Mouse (Mus musculus): ENCODE results near the gene Sirpb1b. TPM values are rescaled to one million over a fixed set of nuclear protein-coding genes. Genes with fewer than 3 reads are reported as not detected.
"Not testable (repeated sequence)": the region's sequence is repeated elsewhere in the genome, so short reads cannot be mapped to it uniquely, and the experiment has no call there.

The Sirpb1b gene
- 0.18 and 0.19 TPM in 2 replicates for polyA plus RNA-seq (2015; fragmentation: Nextera tagmentation; extraction: Ambion mirVana)

DNA sequence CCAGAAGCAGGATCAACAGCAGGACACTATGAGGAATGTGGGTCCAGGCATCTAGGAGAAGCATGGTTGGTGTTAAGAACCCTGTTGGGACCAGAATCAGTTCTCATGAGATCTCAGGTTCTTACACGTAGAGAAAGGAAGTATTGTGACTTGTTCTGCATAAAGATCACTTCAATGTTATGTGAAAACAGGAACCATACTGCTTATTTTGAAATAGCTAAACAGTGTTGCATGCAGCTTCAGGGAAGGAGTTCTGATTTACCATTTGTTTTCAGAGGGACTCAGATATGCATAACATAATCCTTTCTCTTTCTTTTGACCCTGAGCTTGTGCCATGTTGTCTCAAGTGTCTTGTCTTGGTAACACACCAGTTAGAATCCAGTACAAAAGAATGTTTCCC is at the start of gene Sirpb1b:
Gene Sirpb1b, minus strand, starts transcription at position 179 of the 400 bp plus-strand sequence.
- not testable (repeated sequence) for ATAC-seq (ENCODE audit: low FRiP score, low TSS enrichment); H3K4me3 ChIP-seq (ENCODE audit: low read depth, low read length); H3K4me2 ChIP-seq (replicated peaks; ENCODE audit: low read depth); H3K36me3 ChIP-seq (ENCODE audit: control insufficient read depth, insufficient read depth, low read length); H3K9me3 ChIP-seq (ENCODE audit: control insufficient read depth, low read length); H3K9ac ChIP-seq (ENCODE audit: low read length); DNase-seq (ENCODE audit: low spot score); H3K4me1 ChIP-seq (replicated peaks; ENCODE audit: control insufficient read depth, insufficient read depth); H3K27me3 ChIP-seq (ENCODE audit: control insufficient read depth, insufficient read depth, low read length); H3K27ac ChIP-seq (replicated peaks)
- whole genome bisulfite sequencing, result no CpG with 5 or more reads among the region's 1 CpGs

GRCm38 (mm10) chr3:15590377-15591117 is 15.7 kb upstream of the Sirpb1b start:
- WGBS, result 93% methylated on average over 2 of the region's 2 CpGs
- H3K9ac ChIP-seq (ENCODE audit: low read length); H3K9me3 ChIP-seq (ENCODE audit: control insufficient read depth, low read length); H3K27me3 ChIP-seq (ENCODE audit: control insufficient read depth, insufficient read depth, low read length); H3K4me1 ChIP-seq (replicated peaks; ENCODE audit: control insufficient read depth, insufficient read depth); H3K4me3 ChIP-seq (ENCODE audit: low read depth, low read length); H3K4me2 ChIP-seq (replicated peaks; ENCODE audit: low read depth); H3K27ac ChIP-seq (replicated peaks); DNase-seq (ENCODE audit: low spot score); H3K36me3 ChIP-seq (ENCODE audit: control insufficient read depth, insufficient read depth, low read length); ATAC-seq (ENCODE audit: low FRiP score, low TSS enrichment): not testable (repeated sequence)

- DNase-seq (ENCODE audit: low spot score); H3K4me1 ChIP-seq (replicated peaks; ENCODE audit: control insufficient read depth, insufficient read depth); ATAC-seq (ENCODE audit: low FRiP score, low TSS enrichment); H3K9me3 ChIP-seq (ENCODE audit: control insufficient read depth, low read length); H3K9ac ChIP-seq (ENCODE audit: low read length); H3K4me2 ChIP-seq (replicated peaks; ENCODE audit: low read depth); H3K36me3 ChIP-seq (ENCODE audit: control insufficient read depth, insufficient read depth, low read length); H3K4me3 ChIP-seq (ENCODE audit: low read depth, low read length); H3K27me3 ChIP-seq (ENCODE audit: control insufficient read depth, insufficient read depth, low read length); H3K27ac ChIP-seq (replicated peaks): not testable (repeated sequence)
- 75% methylated on average over 1 of the region's 1 CpGs for WGBS
Observed at GRCm38 (mm10) chr3:15586665-15587064, 11.8 kb upstream of the Sirpb1b start.

- Histone ChIP-seq H3K36me3 (ENCODE audit: control insufficient read depth, insufficient read depth, low read length) (no peaks in the 10 kb centered on the region), H3K4me3 (ENCODE audit: low read depth, low read length) (no peak overlapping the region), H3K4me2 (replicated peaks; ENCODE audit: low read depth) (no peak overlapping the region), H3K27me3 (ENCODE audit: control insufficient read depth, insufficient read depth, low read length) (no peaks in the 10 kb centered on the region), H3K27ac (replicated peaks) (no peak overlapping the region), H3K9me3 (ENCODE audit: control insufficient read depth, low read length) (no peaks in the 10 kb centered on the region), H3K4me1 (replicated peaks; ENCODE audit: control insufficient read depth, insufficient read depth) (no peaks in the 10 kb centered on the region), H3K9ac (ENCODE audit: low read length) (no peak overlapping the region)
- 81% methylated on average over 1 of the region's 1 CpGs for WGBS
- DNase-seq (ENCODE audit: low spot score) (no peak), ATAC-seq (ENCODE audit: low FRiP score, low TSS enrichment) (no peak)
- no peak for TF ChIP-seq EP300 (optimal IDR thresholded peaks at IDR 0.05)
- no peak for TF ChIP-seq CTCF (IDR thresholded peaks at IDR 0.05; ENCODE audit: low read depth)
Observed at GRCm38 (mm10) chr3:15583452-15583851, 8.6 kb upstream of the Sirpb1b start.

DNA sequence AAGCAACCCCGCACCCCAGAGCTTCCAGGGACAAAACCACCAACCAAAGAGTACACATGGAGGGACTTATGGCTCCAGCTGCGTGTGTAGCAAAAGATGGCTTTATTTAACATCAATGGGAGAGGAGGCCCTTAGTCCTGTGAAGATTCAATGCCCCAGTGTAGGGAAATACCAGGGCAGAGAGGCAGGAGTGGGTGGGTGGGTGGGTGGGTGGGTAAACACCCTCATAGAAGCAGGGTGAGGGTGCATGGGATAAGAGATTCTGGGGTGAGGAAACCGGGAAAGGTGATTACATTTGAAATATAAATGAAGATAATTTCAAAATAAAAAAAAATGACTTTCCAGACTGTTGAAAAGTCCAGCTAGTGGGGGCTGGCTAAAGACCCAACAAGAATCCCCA is 8.1 kb upstream of the Sirpb1b start:
- H3K4me3 ChIP-seq (ENCODE audit: low read depth, low read length); H3K27me3 ChIP-seq (ENCODE audit: control insufficient read depth, insufficient read depth, low read length); DNase-seq (ENCODE audit: low spot score); ATAC-seq (ENCODE audit: low FRiP score, low TSS enrichment); H3K36me3 ChIP-seq (ENCODE audit: control insufficient read depth, insufficient read depth, low read length); H3K9me3 ChIP-seq (ENCODE audit: control insufficient read depth, low read length); H3K4me2 ChIP-seq (replicated peaks; ENCODE audit: low read depth); H3K9ac ChIP-seq (ENCODE audit: low read length); H3K27ac ChIP-seq (replicated peaks); H3K4me1 ChIP-seq (replicated peaks; ENCODE audit: control insufficient read depth, insufficient read depth): not testable (repeated sequence)
- WGBS, result 77% methylated on average over 3 of the region's 3 CpGs

DNA sequence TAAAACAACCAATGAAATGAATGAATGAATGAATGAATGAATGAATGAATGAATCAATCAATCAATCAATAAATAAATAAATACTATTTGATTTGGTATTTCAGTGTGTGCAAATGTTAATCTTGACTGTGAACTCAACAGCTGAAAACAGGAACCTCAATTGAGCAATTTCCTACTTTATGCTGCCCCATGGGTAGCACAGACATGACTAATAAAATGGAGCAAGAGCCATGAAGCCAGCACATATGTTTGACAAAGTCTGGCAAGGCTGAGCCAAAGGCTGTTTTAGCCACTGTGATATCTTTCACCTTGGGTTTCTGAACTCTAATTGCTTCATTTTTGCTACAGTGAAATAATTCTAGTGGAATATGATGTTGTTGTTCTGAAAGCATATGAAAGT is 1.6 kb upstream of the Sirpb1b start:
- DNase-seq (ENCODE audit: low spot score); H3K4me3 ChIP-seq (ENCODE audit: low read depth, low read length); H3K9me3 ChIP-seq (ENCODE audit: control insufficient read depth, low read length); H3K9ac ChIP-seq (ENCODE audit: low read length); H3K27ac ChIP-seq (replicated peaks); H3K4me2 ChIP-seq (replicated peaks; ENCODE audit: low read depth); ATAC-seq (ENCODE audit: low FRiP score, low TSS enrichment); H3K27me3 ChIP-seq (ENCODE audit: control insufficient read depth, insufficient read depth, low read length); H3K36me3 ChIP-seq (ENCODE audit: control insufficient read depth, insufficient read depth, low read length); H3K4me1 ChIP-seq (replicated peaks; ENCODE audit: control insufficient read depth, insufficient read depth): not testable (repeated sequence)
